Mouse (Mus musculus): Measurements from ENCODE around the gene Fam78b.

Gene Fam78b

DNA sequence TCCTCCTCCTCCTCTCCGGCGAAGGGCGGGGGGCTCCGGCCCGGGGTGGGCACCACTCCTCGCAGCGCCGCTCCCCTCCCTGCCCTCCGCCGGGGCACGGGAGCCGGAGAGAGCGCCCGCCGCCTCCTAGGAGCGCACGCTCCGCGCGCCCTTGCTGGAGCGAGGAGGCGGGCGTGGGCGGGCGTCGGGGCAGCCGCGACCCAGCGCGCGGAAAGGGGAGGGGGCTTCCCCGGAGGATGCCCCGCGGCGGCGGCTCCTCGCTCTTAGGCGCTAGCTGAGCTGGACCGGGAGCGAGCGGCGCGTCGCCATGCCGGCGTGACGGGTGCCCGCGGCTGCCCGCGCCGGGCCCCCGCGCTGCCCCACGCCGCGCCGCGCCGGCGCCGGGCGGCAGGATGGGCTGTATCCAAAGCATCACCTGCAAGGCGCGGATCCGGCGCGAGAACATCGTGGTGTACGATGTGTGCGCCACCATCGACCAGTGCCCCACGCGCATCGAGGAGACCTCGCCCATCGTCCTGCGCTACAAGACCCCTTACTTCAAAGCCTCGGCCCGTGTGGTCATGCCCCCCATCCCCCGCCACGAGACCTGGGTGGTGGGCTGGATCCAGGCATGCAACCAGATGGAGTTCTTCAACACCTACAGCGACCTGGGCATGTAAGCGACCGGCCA lies at the start of gene Fam78b:
TSS of gene Fam78b (plus strand) at position 244 of the 670 bp plus-strand sequence.
- no peak for DNase-seq (ENCODE audit: extremely low read depth, insufficient read length, low spot score)

DNA sequence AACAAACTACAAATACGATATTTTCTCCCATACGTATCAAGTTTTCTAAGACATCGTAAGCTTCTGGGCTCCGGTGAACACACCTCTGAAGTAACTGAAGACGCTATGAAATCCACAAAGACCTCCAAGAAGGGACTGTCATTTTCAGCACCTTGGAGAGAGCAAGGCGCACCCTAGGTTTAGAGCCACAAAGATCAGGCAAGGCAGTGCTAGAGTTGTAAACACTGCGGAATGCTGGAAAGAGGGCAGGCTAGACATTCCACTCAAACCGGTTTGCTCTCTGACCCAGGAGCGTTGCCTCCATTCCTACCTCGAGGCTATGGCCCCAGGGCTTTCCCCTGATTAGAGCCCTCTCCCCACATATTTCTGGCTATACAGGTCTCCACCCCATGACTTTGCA lies 36.7 kb upstream of the Fam78b start:
- DNase-seq (ENCODE audit: extremely low read depth, insufficient read length, low spot score): no peak

DNA sequence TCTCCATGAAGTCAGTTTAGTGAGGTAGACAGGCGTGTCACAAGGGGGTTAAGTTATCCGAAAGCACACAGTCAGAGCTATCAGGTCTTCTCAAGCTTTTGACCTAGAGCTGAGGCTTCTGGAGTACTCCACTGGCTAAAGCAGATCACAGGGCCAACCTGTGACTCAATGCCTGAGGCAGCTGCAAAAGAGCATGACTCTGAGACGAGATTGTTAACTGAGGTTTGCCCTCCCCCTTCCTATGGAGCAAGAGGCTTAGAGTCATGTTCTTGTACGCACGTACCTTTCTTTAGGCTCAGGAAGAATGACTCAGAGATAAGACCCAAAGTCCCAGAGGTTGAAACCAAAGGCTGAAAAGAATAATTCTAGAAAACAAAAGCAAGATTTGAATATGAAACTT lies 32.9 kb upstream of the Fam78b start:
- peak; percentile 14 for DNase-seq (ENCODE audit: extremely low read depth, insufficient read length, low spot score)

DNA sequence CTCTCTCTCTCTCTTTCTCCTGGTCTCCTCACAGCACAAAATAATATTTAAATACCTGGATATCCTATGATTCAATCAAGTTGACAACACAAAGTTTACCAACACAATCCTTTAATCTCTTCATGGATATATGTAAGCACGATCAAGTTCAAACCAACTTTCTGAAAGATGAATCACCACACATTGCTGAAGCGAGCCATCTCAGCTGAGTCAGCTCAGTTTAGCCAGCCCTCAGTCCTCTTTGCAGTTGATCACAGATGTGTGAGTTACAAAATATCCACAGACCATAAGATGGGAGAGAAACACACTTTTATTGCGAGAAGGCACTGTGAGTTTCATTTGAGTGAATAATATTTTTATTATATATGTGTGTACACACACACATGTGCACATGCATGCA lies 27.5 kb upstream of the Fam78b start:
- DNase-seq (ENCODE audit: extremely low read depth, insufficient read length, low spot score): no peak

DNA sequence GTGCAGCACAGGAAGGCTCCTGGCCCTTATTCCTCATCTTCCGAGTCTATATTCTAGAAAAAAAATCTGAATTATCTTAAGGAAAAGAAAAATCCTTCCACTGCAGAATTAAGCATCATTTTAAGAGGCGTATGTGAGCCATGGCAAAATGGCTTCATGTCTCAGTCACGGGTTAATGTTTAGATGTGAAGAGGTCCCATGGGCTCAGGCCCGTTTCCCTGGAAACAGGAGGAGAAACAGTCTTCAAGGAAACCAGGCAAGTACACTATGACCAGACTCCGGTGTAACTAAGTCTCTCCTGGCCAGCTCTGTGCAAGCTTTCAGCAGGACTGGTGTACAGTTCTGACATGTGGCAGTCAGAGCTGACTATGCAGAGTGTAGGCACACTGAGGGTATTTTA lies 22.6 kb upstream of the Fam78b start:
- DNase-seq (ENCODE audit: extremely low read depth, insufficient read length, low spot score): no peak

DNA sequence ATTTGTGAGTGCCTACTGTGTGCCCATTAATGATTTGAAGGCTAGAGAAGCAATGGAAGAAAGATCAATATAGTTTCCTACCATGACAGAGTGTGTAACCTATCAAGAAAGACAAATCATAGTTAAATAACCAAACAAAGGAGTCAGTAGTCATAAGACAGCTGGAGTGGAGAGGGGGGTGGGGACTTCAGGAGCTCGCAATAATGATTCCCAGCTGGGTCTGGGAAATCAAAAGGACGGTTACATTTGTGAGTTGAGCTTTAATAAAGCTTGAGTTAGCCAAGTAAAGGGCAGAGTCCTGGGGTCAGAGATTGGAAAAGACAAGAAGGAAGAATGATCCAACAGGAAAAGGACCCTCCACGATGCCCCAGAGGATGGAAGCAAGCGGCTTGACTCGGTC lies 7.0 kb upstream of the Fam78b start:
- no peak for DNase-seq (ENCODE audit: extremely low read depth, insufficient read length, low spot score)

DNA sequence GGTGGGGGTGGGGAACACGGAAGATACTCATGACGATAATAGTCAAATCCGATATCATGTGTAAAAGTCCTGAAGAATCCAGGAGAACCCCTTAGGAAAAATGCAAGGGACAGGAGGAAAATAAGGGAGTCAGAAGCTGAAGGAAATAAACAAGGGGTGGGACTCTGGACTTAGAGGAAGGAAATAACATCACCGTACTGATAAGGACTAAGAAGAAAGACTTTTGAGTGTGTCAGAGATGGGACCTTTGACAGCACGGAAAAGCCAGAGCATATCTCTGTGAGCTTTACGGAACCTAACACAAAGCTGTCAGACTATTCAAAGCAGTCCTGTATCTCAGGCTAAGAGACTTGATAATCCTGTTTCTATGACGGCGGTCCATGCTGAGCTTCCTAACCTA lies 5.0 kb upstream of the Fam78b start:
- DNase-seq (ENCODE audit: extremely low read depth, insufficient read length, low spot score): no peak

DNA sequence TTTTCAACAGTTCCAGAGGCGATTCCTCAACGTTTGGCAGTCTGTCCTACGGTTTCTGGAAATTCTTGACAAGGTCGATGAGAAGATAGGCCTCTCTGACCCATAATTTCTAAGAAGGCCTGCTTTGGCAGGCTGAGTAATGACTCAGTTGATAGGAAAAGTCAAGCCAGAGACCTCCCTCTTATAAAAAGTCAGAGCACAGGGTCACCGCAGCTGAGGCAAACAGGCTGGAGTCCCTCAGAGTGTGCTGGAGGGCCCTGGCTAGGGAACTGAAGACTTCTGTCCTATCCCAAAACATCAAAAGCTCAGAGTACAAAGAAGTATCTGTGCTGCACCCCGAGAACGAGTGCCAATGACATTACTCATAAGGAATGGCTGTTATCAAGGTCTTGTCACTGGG lies 4.4 kb upstream of the Fam78b start:
- no peak for DNase-seq (ENCODE audit: extremely low read depth, insufficient read length, low spot score)

DNA sequence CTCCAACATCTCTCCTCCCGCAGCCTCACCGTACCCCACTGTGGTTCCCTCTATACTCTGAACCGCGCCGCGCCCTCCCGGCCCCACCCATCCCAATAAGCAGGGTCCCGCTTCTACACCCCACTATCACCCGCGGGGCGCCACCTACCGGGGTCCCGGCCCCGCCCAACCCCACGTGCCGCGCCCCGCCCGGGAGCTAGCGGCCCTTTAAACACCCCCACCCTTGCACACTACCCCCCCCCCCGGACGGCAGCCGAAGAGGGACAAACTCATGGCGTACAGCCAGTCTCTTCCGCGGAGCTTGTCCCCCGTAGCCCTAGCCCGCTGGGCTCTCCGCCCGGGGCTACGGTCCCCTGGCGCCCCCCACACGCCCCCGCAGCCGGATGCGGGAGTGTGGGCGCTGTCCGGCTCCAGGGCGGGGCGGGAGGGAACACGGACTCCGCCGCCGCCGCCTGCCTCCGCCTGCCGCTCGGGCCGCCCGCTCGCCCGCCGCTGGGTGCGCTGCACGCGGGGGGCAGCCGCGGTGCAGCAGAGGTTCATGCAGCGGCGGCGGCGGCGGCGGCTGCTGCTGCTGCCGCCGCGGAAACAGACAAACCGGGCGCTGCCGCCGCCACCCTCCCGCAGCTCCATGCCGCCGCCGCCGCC lies 566 bp upstream of the Fam78b start:
- peak; percentile 6 for DNase-seq (ENCODE audit: extremely low read depth, insufficient read length, low spot score)

DNA sequence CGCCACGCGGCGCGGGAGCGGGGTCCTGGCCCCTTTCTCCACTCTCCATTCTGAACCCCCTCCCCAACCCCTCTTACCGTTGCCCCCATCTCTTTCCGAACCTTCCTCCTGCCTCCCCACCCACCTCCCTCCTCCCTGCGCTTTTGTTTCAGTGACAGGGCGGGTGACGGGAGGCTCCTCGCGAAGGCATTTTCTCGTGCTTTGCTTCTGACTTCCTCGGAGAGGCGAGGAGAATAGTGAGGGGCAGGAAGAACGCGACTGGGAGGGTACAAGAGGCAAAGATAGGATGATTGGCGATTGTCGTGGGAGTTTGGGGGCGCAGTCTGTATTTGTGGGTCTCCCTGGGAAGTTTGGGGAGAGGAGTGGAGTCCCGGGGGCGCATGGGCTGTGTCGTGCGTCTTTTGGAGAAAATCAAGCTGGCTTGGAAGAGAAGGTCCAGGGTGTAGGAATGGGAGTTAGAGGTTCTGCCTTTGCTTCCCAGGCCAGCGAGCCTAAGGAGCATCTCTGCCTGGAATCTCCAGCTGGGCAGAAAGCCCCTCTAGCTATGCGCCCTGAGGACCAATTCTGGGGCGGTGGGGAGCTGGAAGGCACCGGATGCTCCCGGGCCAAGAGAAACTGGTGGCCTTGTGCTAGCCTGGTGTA lies 748 bp downstream of the Fam78b start:
- peak; percentile 13 for DNase-seq (ENCODE audit: extremely low read depth, insufficient read length, low spot score)

DNA sequence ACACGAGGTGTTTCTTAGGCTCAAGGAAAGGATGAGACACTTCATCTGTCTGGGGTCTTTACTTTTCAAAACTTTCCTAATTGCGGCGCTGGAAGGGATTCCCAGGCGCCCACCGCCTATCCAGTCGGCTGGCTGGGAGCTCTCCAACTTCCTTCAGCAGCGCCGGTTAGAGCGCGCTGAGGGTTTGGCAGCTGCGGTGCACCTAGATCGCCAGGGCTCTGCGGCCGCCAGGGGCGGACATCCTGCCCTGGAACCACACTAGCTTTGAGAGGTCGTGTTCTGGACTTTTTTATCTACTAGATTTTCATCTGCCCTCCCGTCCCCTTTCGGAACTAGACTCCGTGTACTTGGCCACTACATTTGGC lies 1.3 kb downstream of the Fam78b start:
- peak; percentile 5 for DNase-seq (ENCODE audit: extremely low read depth, insufficient read length, low spot score)

DNA sequence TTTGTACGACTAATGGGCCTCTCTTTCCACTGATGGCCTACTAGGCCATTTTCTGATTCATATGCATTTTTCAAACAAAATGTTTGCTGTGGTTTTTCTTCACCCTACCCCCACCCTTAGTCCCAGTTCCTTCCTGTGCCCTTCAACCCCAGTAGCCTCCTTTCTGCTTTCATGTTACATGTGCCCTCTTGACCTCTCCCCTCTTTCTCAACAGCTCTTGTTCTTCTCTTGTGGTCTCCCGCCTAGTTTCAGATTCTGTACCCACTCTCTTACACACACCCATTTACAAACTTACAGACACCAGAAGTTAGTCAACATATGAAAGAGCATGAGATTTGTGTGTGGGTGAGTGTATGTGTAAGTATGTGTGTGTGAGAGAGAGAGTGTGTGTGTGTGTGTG lies 3.4 kb downstream of the Fam78b start:
- DNase-seq (ENCODE audit: extremely low read depth, insufficient read length, low spot score): no peak

DNA sequence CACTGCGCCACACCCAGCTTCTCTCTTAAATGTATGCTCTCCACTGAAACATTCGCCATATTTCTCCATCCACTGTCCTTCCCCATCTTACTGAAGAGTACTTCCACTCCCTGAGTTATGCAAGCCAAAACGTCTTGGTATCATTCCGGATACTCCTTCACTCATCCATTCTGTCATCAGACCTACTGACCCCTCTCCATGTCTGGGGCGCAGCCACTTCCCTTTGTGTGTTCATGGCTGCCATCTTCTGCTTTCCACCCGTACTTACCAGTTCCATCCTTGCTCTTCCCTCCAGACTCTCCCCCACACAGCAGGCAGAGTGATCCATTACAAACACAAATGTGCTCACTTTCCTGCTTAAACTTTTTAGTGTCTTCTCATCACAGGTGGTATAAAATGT lies 6.1 kb downstream of the Fam78b start:
- DNase-seq (ENCODE audit: extremely low read depth, insufficient read length, low spot score): no peak

DNA sequence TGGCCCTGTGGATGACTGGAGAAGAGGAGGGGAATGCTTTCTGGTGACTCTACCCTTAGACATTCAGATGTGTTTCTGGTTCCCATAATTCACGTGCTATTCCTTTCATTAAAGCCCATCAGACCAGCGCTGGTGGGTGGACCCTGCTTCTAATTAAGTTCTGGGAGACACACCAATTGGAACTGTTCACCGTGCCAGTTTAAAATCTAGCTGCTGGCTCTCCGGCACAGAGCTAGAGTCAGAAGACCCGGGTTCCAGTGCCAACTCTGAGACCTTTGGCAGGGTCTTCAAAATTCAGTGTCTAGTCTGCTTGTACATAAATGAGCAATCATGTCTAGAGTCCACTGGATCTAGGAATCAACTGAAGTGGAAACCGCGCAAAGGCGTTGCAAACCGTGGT lies 9.0 kb downstream of the Fam78b start:
- DNase-seq (ENCODE audit: extremely low read depth, insufficient read length, low spot score): no peak

DNA sequence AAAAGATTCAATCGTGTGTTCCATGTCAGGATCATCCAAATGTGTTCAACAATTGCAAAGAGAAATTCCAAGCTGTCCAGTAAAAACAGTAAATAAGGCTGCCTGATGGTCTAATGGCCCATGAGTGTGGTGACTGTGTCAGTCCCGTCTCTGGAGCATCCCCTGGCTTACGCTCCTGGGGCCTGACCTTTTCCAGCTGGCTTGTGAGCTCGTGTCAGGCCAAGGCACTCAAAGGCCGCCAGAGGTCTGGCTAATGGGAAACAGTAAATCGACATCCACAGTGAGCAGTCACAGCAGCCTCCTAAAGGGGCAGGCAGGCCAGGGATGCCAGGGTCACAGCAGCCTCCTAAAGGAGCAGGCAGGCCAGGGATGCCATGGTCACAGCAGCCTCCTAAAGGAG lies 10.1 kb downstream of the Fam78b start:
- no peak for DNase-seq (ENCODE audit: extremely low read depth, insufficient read length, low spot score)

DNA sequence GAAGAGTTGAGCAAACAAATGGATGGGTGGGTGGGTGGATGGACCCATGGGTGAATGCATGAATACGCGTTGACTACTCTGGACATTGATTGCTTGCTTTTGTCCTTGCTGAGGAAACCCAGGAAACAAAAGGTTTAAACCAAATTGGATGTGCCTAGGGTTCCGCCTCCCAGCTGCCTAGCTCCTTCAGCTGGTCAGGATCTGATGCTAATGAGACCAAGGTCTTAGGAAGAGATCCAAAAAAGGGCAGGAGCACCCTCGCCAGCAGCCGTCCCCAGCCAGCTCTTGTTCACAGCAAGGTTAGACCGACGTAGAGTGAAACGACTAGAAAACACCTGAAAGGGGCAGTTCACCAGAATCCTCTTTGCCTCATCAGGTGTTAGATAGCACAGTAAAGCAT lies 11.4 kb downstream of the Fam78b start:
- DNase-seq (ENCODE audit: extremely low read depth, insufficient read length, low spot score): no peak

DNA sequence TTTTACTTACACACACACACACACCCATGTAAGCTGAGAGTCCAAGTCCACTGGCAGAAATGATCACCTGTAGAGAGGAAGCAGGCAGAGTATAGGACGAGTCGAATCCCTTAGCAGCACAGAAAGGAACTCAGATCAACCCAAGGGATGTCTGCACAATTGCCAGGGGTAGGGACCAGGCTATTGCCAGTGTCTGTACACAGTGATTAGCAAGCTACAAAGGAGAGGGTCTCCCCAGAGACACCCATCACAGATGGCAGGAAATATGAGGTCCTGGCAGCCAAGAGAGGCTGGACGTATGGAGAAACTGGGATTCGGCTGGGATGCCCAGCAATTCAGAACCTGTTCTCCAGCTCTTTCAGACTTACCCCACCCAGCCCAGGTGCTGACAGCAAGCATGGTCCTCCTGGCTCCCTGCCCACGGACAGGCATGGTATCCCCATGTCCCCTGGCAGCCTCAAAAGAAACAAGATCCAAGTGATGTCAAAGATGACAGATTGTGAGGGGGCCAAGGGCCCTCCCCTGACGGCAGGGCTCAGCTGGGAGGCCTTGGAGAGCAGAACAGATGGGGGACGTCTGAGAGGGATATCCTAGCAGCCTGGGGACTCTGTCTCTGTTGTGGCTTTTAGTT lies 12.1 kb downstream of the Fam78b start:
- DNase-seq (ENCODE audit: extremely low read depth, insufficient read length, low spot score): no peak

DNA sequence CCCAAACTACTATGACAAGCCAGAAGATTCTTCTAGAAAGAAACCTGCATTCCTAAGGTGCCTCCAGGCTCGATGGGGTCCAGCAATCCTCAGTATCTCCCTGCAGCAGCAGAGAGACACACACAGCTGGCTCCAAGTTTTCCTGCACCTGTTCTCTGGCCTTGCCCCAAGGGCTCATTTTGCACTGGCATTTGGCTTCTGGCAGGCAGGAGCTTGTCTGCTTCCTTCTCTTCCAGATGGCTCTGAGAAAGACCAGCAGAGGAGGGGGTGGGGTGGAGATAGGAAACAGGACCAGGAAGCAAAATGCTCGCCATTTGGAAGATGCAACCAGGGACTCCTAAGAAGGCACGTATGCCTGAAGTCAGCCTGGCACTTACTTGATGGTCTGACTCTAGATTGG lies 15.1 kb downstream of the Fam78b start:
- no peak for DNase-seq (ENCODE audit: extremely low read depth, insufficient read length, low spot score)

DNA sequence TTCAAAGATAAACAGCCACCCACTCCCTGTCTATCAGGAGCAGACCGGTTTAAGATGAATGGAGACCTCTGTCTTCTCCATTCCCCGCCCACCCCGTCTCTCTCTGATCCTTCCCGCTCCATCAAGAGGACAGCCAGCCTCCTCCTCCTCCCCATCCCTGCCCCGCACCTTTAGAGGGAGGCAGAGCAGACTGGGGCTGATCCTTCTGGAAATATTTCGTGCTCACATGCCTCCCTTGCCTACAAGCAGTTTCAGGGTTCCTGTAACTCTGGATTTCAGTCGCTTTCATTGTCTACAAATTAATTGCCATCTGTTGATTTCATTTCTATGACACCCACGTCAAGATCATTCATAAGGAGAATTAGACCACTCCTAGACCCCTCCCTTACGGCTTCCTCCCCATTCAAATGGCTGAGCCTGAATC lies 20.8 kb downstream of the Fam78b start:
- no peak for DNase-seq (ENCODE audit: extremely low read depth, insufficient read length, low spot score)

DNA sequence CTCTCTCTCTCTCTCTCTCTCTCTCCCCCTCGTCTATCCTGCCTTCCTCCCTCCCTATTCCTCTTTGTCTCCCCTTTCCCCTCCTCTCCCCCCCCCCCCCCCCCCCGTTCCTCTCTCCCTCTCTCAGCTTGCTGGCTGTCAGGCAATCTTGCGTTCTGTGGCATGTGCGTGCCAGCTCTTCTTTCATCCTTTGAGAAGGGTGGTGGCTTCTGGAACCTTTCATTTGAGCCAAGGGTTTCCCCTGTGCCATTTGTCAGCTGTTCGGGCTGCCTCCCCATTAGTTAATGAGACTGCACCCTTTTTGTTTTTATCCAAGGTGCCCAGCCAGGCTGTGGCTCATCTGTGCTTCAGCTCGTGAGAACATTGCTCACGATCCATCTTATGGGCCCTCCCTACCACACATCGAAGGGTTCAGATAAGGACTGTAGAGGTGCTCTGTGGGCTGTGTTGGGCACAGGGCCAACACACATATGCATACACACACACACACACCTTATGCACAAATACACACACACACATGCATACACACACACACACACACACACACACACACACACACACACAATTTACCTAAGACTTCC lies 21.4 kb downstream of the Fam78b start:
- DNase-seq (ENCODE audit: extremely low read depth, insufficient read length, low spot score): no peak

DNA sequence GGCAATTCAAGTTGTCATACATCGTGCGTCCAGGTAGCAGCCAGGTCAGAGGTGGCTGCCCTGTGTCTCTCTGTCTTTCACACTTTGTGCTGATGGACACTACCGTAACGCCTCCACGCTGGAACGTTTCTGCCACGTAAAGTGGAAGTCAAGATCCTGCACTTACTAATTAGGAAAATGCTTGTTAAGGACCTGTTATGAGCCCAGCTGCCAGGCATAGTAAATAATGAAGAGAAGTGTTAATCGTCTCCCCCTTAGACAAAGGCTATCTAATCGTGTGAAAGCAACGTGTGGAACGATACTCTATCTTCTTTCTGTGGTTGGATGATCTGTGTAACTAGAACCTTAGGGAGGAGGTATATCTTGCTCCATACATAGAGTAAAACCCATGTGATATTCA lies 22.6 kb downstream of the Fam78b start:
- no peak for DNase-seq (ENCODE audit: extremely low read depth, insufficient read length, low spot score)

DNA sequence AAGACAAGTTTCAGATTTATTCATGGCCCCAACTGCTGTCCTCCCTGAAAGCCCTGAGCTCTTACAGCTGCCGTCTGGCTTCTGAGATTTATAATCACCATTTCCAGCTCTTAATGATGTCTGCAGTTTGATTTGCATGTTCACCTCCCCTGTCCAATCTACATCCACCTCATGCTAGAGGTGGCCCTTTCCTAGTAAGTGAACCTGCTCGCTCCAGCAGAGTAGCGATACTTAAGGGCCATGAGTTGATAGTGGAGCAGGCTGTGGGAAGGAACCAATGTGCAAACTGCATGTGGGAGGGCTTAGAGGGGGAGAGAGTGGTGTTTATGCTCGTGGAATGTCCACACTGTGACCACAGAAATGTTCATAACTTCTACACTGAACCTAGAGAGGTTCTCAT lies 23.7 kb downstream of the Fam78b start:
- no peak for DNase-seq (ENCODE audit: extremely low read depth, insufficient read length, low spot score)
